Comparison of ENCODE assay signal across 8 mouse cellular contexts in the genomic region with DNA sequence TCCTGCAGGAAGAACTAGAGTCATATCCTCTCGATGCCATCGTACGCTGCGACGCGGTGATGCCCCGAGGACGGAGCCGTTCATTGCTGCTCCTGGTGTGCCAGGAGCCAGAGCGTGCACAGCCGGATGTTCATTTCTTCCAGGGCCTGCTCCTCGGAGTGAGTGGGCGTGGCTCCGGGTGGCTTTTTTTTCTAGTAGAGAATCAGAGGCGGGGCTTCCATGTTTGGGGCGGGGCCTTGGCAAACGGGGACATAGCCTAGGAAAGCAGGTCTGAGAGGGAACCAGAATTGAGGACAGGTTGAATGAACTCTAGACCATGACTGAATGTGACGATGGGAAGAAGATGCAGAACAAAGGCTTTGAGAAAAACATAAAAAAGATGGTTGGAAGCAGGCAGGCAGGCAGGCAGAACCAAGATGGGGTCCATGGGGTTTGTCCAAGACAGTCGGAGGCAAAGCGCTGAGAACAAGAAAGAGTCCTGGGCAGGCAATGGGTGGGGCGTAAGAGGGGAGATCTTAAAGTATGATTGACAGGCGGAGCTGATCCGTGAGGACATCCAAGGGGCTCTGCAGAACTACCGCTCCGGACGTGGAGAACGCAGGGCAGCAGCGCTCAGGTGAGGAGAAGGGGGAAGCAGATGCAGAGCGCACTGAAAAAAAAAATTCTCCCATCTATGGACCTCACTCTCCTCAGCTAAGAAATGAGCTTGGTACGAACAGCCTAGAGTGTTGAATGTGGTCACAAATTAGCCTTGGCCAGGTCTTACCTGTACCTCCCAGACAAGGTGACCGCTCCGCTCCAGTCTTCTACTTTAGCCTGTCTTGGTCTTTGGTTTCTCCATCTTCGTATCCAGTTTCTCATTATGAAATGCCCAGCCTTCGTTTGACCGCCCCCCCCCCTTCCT. TPM values are rescaled to one million over a fixed set of nuclear protein-coding genes. Genes with fewer than 3 reads are reported as not detected.
DNase-seq lines count a peak whose midpoint lies in the region; ATAC-seq lines count a peak whose summit lies in the region.

No protein-coding gene starts in this region.

- DNase-seq in ovary, postnatal 14 days (ENCODE audit: low spot score), result peak; percentile 57
- no peak for DNase-seq in ovary, postnatal 10 days (ENCODE audit: low spot score)
- peak; percentile 75 for DNase-seq in embryo, embryonic 9.5 days (ENCODE audit: extremely low spot score)
- peak; percentile 72 to 75 for DNase-seq in heart, adult 9 months (ENCODE audit: low spot score in 2 of 2)
- DNase-seq in kidney, adult 18-20 months, result peak; percentile 79
- DNase-seq in liver, result peak; percentile 71
- peak; percentile 56 for DNase-seq in testis, postnatal 14 days (ENCODE audit: low spot score)

- H3K9ac ChIP-seq in midbrain, embryonic 15.5 days, result peak overlapping the region; percentile 41

- peak overlapping the region; percentile 67 for H3K4me2 ChIP-seq in midbrain, embryonic 15.5 days

- 1% methylated on average over 34 of the region's 35 CpGs for WGBS in midbrain, embryonic 15.5 days

- peaks cover 14% of the 10 kb centered on the region for H3K4me1 ChIP-seq in midbrain, embryonic 15.5 days

- H3K36me3 ChIP-seq in midbrain, embryonic 15.5 days (replicated peaks), result no peaks in the 10 kb centered on the region

- H3K27ac ChIP-seq in midbrain, embryonic 15.5 days, result 0 out of 2 replicates have a peak overlapping the region, but pooled peaks have one; percentile 0

- H3K27me3 ChIP-seq in midbrain, embryonic 15.5 days (replicated peaks), result peaks cover 38% of the 10 kb centered on the region

- peak; percentile 65 for ATAC-seq in midbrain, embryonic 15.5 days (replicated peaks)

- no peaks in the 10 kb centered on the region for H3K9me3 ChIP-seq in midbrain, embryonic 15.5 days

- H3K4me3 ChIP-seq in midbrain, embryonic 15.5 days, result peak overlapping the region; percentile 48

RNA-seq across cellular contexts. Expression of gene Eps8l1, which starts 10.1 kb away (rescaled TPM):
- 13.1 and 13.2 TPM in 2 replicates for polyA plus RNA-seq in midbrain, embryonic 15.5 days (2015; fragmentation: Nextera tagmentation; extraction: Ambion mirVana)

RNA-seq across cellular contexts. Expression of gene Rdh13, which starts 25.1 kb away (rescaled TPM):
- 44.4 and 46.5 TPM in 2 replicates for polyA plus RNA-seq in midbrain, embryonic 15.5 days (2015; fragmentation: Nextera tagmentation; extraction: Ambion mirVana)

RNA-seq across cellular contexts. Expression of gene Ppp1r12c, which starts 31.0 kb away (rescaled TPM):
- polyA plus RNA-seq in midbrain, embryonic 15.5 days (2015; fragmentation: Nextera tagmentation; extraction: Ambion mirVana), result 50.3 and 51.3 TPM in 2 replicates

RNA-seq across cellular contexts. Expression of gene Tnnt1, which starts 45.7 kb away (rescaled TPM):
- 4.1 and 4.3 TPM in 2 replicates for polyA plus RNA-seq in midbrain, embryonic 15.5 days (2015; fragmentation: Nextera tagmentation; extraction: Ambion mirVana)

RNA-seq across cellular contexts. Expression of gene Tnni3, which starts 53.5 kb away (rescaled TPM):
- polyA plus RNA-seq in midbrain, embryonic 15.5 days (2015; fragmentation: Nextera tagmentation; extraction: Ambion mirVana), result 1.4 and 3.5 TPM in 2 replicates
